Mouse (Mus musculus): ENCODE data around the gene Cdk5rap1. TPM values are rescaled to one million over a fixed set of nuclear protein-coding genes. Genes with fewer than 3 reads are reported as not detected.
A peak's percentile ranks its signal among the peaks of the same experiment; 100 is the strongest.
"Not testable (repeated sequence)": the region's sequence is repeated elsewhere in the genome, so short reads cannot be mapped to it uniquely, and the experiment has no call there.

The Cdk5rap1 gene
- polyA plus RNA-seq, 1 experiment from 2014 or later: 10.6 TPM

DNA sequence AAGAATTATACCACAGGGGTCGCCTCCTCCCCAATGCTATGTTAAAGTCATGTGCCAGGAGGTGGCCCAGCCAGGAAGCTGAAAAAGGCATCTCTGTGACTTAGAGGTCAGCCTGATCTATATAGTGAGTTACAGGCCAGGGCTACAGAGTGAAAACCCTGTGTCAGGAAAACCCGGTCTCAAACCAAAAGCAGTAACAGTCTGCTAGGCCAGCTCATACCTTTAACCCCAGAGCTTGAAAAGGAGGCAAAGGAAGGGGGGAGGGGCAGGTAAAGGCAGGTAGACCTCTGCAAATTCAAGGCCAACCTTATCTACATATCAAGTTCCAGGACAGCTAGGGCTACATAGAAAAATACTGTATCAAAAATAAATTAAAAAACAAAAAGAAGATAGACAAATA lies 33.5 kb downstream of the Cdk5rap1 start:
- Histone ChIP-seq H3K4me2 (replicated peaks; ENCODE audit: low read depth, low read length) (no peak overlapping the region), H3K27me3 (ENCODE audit: control insufficient read depth, insufficient read depth, low read length) (no peaks in the 10 kb centered on the region), H3K4me3 (ENCODE audit: low read length) (no peak overlapping the region), H3K4me1 (ENCODE audit: control insufficient read depth, insufficient read depth, low read length) (no peaks in the 10 kb centered on the region), H3K9me3 (ENCODE audit: control insufficient read depth, low read length) (no peaks in the 10 kb centered on the region), H3K27ac (ENCODE audit: low read depth, low read length) (no peak overlapping the region), H3K36me3 (ENCODE audit: control insufficient read depth, insufficient read depth, low read length) (peaks cover 20% of the 10 kb centered on the region; the same call in 1 of the 2 replicates), H3K9ac (ENCODE audit: low read depth, low read length) (no peak overlapping the region)
- ATAC-seq (ENCODE audit: low FRiP score, low TSS enrichment): no peak
- WGBS: 42% methylated on average over 2 of the region's 2 CpGs

DNA sequence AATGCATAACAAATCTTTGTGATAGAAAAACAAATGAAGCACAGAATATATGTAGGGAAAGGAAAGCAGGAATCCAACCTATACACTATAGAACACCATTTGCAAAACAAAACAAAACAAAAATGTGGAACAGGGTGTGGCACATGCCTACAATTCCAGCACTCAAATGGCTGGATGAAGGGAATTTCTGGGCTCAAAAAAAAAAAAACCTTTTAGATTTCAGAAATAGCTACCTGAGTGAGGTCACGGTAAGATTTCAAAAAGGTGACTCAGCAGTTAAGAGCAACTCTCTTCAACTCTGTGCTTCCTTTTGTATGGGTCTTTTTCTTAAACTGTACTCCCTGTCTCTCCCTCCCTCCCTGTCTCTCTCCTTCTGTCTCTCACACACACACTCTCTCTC lies 34.6 kb downstream of the Cdk5rap1 start:
- H3K4me2 ChIP-seq (replicated peaks; ENCODE audit: low read depth, low read length): no peak overlapping the region
- H3K9ac ChIP-seq (ENCODE audit: low read depth, low read length): no peak overlapping the region
- no peak overlapping the region for H3K4me3 ChIP-seq (ENCODE audit: low read length)
- no peak overlapping the region for H3K27ac ChIP-seq (ENCODE audit: low read depth, low read length)
- no peaks in the 10 kb centered on the region for H3K27me3 ChIP-seq (ENCODE audit: control insufficient read depth, insufficient read depth, low read length)
- no peaks in the 10 kb centered on the region for H3K4me1 ChIP-seq (ENCODE audit: control insufficient read depth, insufficient read depth, low read length)
- peaks cover 14% of the 10 kb centered on the region; the same call in 1 of the 2 replicates for H3K36me3 ChIP-seq (ENCODE audit: control insufficient read depth, insufficient read depth, low read length)
- WGBS: 86% methylated on average over 1 of the region's 1 CpGs
- no peak for ATAC-seq (ENCODE audit: low FRiP score, low TSS enrichment)
- H3K9me3 ChIP-seq (ENCODE audit: control insufficient read depth, low read length): no peaks in the 10 kb centered on the region

DNA sequence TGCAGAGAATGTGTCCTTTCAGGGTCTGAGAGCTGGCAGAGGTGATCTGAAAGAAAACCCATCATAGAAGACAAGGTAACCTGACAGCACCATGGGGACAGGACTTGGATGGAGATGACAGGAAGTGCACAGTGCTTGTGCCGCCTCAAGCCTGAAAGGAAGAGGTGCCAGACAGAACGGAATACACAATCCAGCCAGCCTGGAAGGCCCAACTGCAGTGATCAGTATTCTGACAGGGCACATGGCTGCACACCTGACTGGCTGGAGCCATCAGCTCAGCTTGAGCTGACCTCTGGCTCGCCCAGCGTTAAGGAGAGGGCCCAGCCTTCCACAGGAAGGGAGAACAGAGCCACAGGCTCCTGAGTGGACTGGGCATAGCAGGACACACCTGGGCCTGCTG lies 37.2 kb downstream of the Cdk5rap1 start:
- ATAC-seq (ENCODE audit: low FRiP score, low TSS enrichment): no peak
- no peaks in the 10 kb centered on the region for H3K27me3 ChIP-seq (ENCODE audit: control insufficient read depth, insufficient read depth, low read length)
- no peak overlapping the region for H3K4me3 ChIP-seq (ENCODE audit: low read length)
- H3K4me2 ChIP-seq (replicated peaks; ENCODE audit: low read depth, low read length): no peak overlapping the region
- no peak overlapping the region for H3K27ac ChIP-seq (ENCODE audit: low read depth, low read length)
- 85% methylated on average over 4 of the region's 4 CpGs for WGBS
- H3K36me3 ChIP-seq (ENCODE audit: control insufficient read depth, insufficient read depth, low read length): peaks cover 7% of the 10 kb centered on the region; the same call in 1 of the 2 replicates
- H3K9me3 ChIP-seq (ENCODE audit: control insufficient read depth, low read length): no peaks in the 10 kb centered on the region
- no peak overlapping the region for H3K9ac ChIP-seq (ENCODE audit: low read depth, low read length)
- H3K4me1 ChIP-seq (ENCODE audit: control insufficient read depth, insufficient read depth, low read length): no peaks in the 10 kb centered on the region

DNA sequence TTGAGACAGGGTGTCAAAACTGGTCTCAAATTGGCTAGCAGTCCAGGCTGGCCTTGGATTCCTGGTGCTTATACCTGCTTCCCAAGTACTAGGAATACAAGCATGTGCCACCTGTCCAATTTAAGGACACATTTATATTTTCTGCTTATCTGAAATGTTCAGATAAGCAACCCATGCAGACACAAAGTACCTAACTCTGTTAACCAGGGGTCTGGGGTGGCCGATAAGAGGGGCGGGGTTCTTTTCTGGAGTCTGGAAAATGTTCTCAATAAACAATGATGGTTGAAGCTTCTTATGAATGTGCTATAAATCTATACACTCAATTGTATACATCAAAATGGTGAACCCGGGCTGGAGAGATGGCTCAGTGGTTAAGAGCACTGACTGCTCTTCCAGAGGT lies 46.0 kb downstream of the Cdk5rap1 start:
- 85% methylated on average over 3 of the region's 3 CpGs for WGBS
- H3K9me3 ChIP-seq (ENCODE audit: control insufficient read depth, low read length): no peaks in the 10 kb centered on the region
- H3K27ac ChIP-seq (ENCODE audit: low read depth, low read length): no peak overlapping the region
- no peaks in the 10 kb centered on the region for H3K4me1 ChIP-seq (ENCODE audit: control insufficient read depth, insufficient read depth, low read length)
- H3K9ac ChIP-seq (ENCODE audit: low read depth, low read length): no peak overlapping the region
- H3K4me3 ChIP-seq (ENCODE audit: low read length): no peak overlapping the region
- no peaks in the 10 kb centered on the region for H3K27me3 ChIP-seq (ENCODE audit: control insufficient read depth, insufficient read depth, low read length)
- ATAC-seq (ENCODE audit: low FRiP score, low TSS enrichment): no peak
- H3K36me3 ChIP-seq (ENCODE audit: control insufficient read depth, insufficient read depth, low read length): no peaks in the 10 kb centered on the region
- H3K4me2 ChIP-seq (replicated peaks; ENCODE audit: low read depth, low read length): no peak overlapping the region

DNA sequence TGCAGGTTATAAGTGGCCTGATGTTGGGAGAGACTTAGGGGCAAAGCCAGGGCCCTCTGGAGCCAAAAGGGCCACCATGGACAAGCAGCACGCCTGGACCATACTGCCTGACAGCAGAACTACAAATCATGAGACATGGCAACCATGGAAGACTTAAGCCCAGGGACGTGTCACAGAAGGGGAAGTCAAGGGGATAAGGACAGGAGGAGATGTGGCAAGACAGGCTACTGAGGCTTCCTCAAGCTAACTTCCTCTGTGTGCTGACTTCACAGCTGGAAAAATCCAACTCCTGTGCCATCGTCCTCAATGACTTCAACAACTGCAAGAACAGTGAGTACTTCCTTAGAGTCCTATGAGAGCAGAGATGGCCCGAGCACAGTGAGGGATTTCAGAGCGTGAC lies 59.0 kb downstream of the Cdk5rap1 start:
- not testable (repeated sequence) for H3K4me2 ChIP-seq (replicated peaks; ENCODE audit: low read depth, low read length); H3K4me1 ChIP-seq (ENCODE audit: control insufficient read depth, insufficient read depth, low read length); H3K9me3 ChIP-seq (ENCODE audit: control insufficient read depth, low read length); ATAC-seq (ENCODE audit: low FRiP score, low TSS enrichment); H3K27ac ChIP-seq (ENCODE audit: low read depth, low read length); H3K9ac ChIP-seq (ENCODE audit: low read depth, low read length); H3K4me3 ChIP-seq (ENCODE audit: low read length); H3K27me3 ChIP-seq (ENCODE audit: control insufficient read depth, insufficient read depth, low read length); H3K36me3 ChIP-seq (ENCODE audit: control insufficient read depth, insufficient read depth, low read length)
- WGBS: 78% methylated on average over 4 of the region's 5 CpGs

DNA sequence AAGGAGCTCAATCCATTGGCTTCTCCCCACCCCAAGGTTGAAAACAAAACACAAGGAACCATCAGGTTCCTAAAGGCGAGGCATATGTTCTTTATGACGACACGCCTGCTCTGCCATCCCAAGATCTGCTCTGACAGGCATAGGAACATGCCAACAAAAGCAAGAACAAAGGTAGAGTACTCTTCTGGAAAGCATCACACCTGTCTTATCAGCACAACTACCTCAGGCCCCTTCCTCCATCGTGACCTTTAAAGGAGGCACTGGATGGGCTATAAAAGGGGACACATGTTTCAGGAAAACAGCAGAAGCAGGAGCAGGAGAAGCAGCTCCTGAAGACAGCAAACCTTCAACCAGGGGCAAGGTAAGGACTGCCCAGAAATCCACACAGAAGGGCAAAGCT lies 65.9 kb downstream of the Cdk5rap1 start, which contains the start of gene Bpifb9b:
Gene Bpifb9b, plus strand, starts transcription at position 301 of the 400 bp plus-strand sequence.
- not testable (repeated sequence) for H3K4me2 ChIP-seq (replicated peaks; ENCODE audit: low read depth, low read length); H3K4me1 ChIP-seq (ENCODE audit: control insufficient read depth, insufficient read depth, low read length); H3K9me3 ChIP-seq (ENCODE audit: control insufficient read depth, low read length); H3K27me3 ChIP-seq (ENCODE audit: control insufficient read depth, insufficient read depth, low read length); H3K4me3 ChIP-seq (ENCODE audit: low read length); H3K36me3 ChIP-seq (ENCODE audit: control insufficient read depth, insufficient read depth, low read length); H3K9ac ChIP-seq (ENCODE audit: low read depth, low read length); H3K27ac ChIP-seq (ENCODE audit: low read depth, low read length); ATAC-seq (ENCODE audit: low FRiP score, low TSS enrichment)
- WGBS: 83% methylated on average over 4 of the region's 4 CpGs

DNA sequence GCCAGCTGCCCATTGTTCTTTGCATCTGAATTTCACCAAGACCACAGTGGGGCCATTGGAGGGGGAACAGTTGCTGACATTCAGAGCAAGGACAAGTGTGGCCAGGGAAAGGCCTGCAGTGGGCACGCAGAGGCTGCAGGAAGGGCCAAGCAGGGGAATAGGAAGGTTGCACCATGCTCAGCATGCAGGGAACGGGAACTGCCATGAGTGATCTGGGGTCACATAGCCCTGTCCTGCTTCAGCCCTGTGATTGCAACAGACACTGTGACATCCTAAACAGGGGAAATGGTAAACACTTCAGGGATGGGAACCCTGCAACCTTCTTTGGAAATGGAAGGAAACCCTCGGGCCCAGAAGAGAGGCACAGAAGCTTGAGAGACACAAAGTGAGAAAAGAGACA lies 68.2 kb downstream of the Cdk5rap1 start:
- H3K27me3 ChIP-seq (ENCODE audit: control insufficient read depth, insufficient read depth, low read length); H3K27ac ChIP-seq (ENCODE audit: low read depth, low read length); H3K4me1 ChIP-seq (ENCODE audit: control insufficient read depth, insufficient read depth, low read length); H3K4me3 ChIP-seq (ENCODE audit: low read length); H3K36me3 ChIP-seq (ENCODE audit: control insufficient read depth, insufficient read depth, low read length); H3K9me3 ChIP-seq (ENCODE audit: control insufficient read depth, low read length); ATAC-seq (ENCODE audit: low FRiP score, low TSS enrichment); H3K4me2 ChIP-seq (replicated peaks; ENCODE audit: low read depth, low read length); H3K9ac ChIP-seq (ENCODE audit: low read depth, low read length): not testable (repeated sequence)
- 60% methylated on average over 1 of the region's 3 CpGs for WGBS

DNA sequence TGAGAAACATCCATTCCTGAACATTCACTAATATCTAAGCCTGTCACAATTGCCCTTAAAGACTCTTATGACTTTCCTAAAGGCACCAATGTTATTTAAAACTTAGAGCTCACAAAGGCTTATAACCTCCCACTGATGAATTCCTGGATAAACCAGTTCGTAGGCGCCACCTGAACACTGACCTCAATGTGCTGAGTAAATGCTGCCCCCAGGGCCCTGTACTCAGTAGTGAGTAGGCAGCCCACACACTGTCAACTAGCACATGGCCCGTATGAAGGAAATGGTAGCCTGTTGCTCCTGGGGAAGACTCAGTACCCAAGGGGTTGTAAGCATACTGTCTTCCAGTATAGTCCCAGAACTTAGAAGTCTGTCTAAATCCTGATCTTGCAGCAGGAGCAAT lies 71.0 kb downstream of the Cdk5rap1 start:
- no peaks in the 10 kb centered on the region for H3K9me3 ChIP-seq (ENCODE audit: control insufficient read depth, low read length)
- H3K4me3 ChIP-seq (ENCODE audit: low read length): no peak overlapping the region
- no peak overlapping the region for H3K9ac ChIP-seq (ENCODE audit: low read depth, low read length)
- H3K4me2 ChIP-seq (replicated peaks; ENCODE audit: low read depth, low read length): no peak overlapping the region
- WGBS: 75% methylated on average over 3 of the region's 3 CpGs
- H3K36me3 ChIP-seq (ENCODE audit: control insufficient read depth, insufficient read depth, low read length): no peaks in the 10 kb centered on the region
- no peaks in the 10 kb centered on the region for H3K4me1 ChIP-seq (ENCODE audit: control insufficient read depth, insufficient read depth, low read length)
- H3K27me3 ChIP-seq (ENCODE audit: control insufficient read depth, insufficient read depth, low read length): no peaks in the 10 kb centered on the region
- ATAC-seq (ENCODE audit: low FRiP score, low TSS enrichment): no peak
- no peak overlapping the region for H3K27ac ChIP-seq (ENCODE audit: low read depth, low read length)

DNA sequence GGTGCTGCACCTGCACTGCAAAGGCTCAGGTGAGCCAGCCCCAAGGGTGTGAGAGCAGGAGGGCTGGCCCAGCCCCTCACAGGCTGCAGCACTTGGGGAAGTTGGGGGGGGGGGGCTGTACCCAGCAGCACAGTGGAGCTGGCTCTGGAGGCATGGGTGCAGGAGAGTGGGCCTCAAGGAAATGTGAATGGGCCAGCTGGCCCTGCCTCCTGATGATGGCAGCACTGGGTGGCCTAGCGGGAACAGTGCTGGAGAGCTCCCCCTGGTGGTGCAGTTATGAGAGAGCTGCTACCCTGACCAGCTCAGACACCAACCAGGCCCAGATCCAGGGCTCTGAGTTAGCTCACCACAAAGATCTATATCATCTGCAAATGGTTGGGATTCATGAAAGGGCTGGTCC lies 72.3 kb downstream of the Cdk5rap1 start:
- Histone ChIP-seq H3K4me3 (ENCODE audit: low read length) (no peak overlapping the region), H3K9ac (ENCODE audit: low read depth, low read length) (no peak overlapping the region), H3K4me1 (ENCODE audit: control insufficient read depth, insufficient read depth, low read length) (no peaks in the 10 kb centered on the region), H3K36me3 (ENCODE audit: control insufficient read depth, insufficient read depth, low read length) (no peaks in the 10 kb centered on the region), H3K27me3 (ENCODE audit: control insufficient read depth, insufficient read depth, low read length) (no peaks in the 10 kb centered on the region), H3K27ac (ENCODE audit: low read depth, low read length) (no peak overlapping the region), H3K9me3 (ENCODE audit: control insufficient read depth, low read length) (no peaks in the 10 kb centered on the region), H3K4me2 (replicated peaks; ENCODE audit: low read depth, low read length) (no peak overlapping the region)
- peak; percentile 60; the same call in 1 of the 2 replicates for ATAC-seq (ENCODE audit: low FRiP score, low TSS enrichment)
- WGBS: 13% methylated on average over 1 of the region's 1 CpGs

DNA sequence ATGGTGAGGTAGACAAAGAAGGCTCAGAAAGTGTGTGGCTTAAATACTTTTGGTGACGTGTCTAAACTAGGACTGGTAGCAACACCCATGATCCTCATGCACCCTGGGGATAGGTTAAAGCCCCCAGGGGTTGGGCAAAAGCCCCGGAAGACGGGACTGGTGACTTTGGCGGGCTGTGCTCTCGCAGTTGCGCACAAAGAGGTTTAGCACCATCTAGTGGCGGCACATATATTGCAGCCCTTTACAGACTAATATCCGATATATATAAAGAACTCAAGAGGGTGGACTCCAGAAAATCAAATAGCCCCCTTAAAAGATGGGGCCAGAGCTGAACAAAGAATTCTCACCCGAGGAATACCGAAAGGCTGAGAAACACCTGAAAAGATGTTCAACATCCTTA lies 78.1 kb downstream of the Cdk5rap1 start:
- H3K4me3 ChIP-seq (ENCODE audit: low read length); H3K36me3 ChIP-seq (ENCODE audit: control insufficient read depth, insufficient read depth, low read length); H3K27me3 ChIP-seq (ENCODE audit: control insufficient read depth, insufficient read depth, low read length); ATAC-seq (ENCODE audit: low FRiP score, low TSS enrichment); H3K9ac ChIP-seq (ENCODE audit: low read depth, low read length); H3K4me1 ChIP-seq (ENCODE audit: control insufficient read depth, insufficient read depth, low read length); H3K4me2 ChIP-seq (replicated peaks; ENCODE audit: low read depth, low read length); H3K27ac ChIP-seq (ENCODE audit: low read depth, low read length); H3K9me3 ChIP-seq (ENCODE audit: control insufficient read depth, low read length): not testable (repeated sequence)
- WGBS: 1% methylated on average over 9 of the region's 10 CpGs
